Mouse (Mus musculus) spleen, adult 2 months (tissue): ENCODE results near the gene B4galnt3.

Experiments
- CTCF ChIP-seq: fragments of 200-500 bp; IDR thresholded peaks from 2 replicates; pipeline ENCODE4 v1.5.1; 2011; ENCODE audit warnings: mild to moderate bottlenecking, inconsistent platforms; ENCODE audit not compliant: insufficient read depth, insufficient read length, insufficient replicate concordance; ENCODE audit errors: extremely low read depth
- POLR2A ChIP-seq: fragments of 200-500 bp; IDR thresholded peaks from 2 replicates; pipeline ENCODE4 v1.6.1; 2011; ENCODE audit warnings: low read depth, low read length, inconsistent platforms

GRCm38 (mm10) chr6:120222669-120223068, 71.7 kb downstream of the B4galnt3 start:
- no peak for TF ChIP-seq POLR2A
- peak; percentile 21; the same call in 1 of the 2 replicates for TF ChIP-seq CTCF
